Mouse (Mus musculus) liver, embryonic 14.5 days (tissue): ENCODE results near the gene Esrrb. TPM values are rescaled to one million over a fixed set of nuclear protein-coding genes. Genes with fewer than 3 reads are reported as not detected.

ENCODE experiments used
- ATAC-seq: fragments of 200-750 bp; cut with Nextera tagmentation; 2 replicates; pipeline ENCODE4 v1.8.0; 2017; ENCODE audit warnings: moderate number of reproducible peaks, mild to moderate bottlenecking, moderate library complexity; ENCODE audit not compliant: insufficient read depth
- DNase-seq, 3 experiments: peaks; one replicate each; pipeline ENCODE4 v3.0.0-alpha.2; 2012 to 2013; ENCODE audit warnings: low read depth in 3 of 3, low spot score in 3 of 3
- H3K27ac ChIP-seq: fragments of 300-500 bp; sonication (generic); 2 replicates; pipeline ENCODE4 v1.5.1; 2014; ENCODE audit warnings: moderate library complexity, mild to moderate bottlenecking, control low read depth, inconsistent platforms
- H3K27me3 ChIP-seq: fragments of 300-500 bp; sonication (generic); 2 replicates; pipeline ENCODE4 v1.6.1; 2014; ENCODE audit warnings: mild to moderate bottlenecking, low read length, moderate library complexity; ENCODE audit not compliant: control insufficient read depth, insufficient read depth
- H3K36me3 ChIP-seq: fragments of 300-500 bp; sonication (generic); replicated peaks from 2 replicates; pipeline ENCODE4 v1.6.1; 2014; ENCODE audit warnings: low read depth; ENCODE audit not compliant: control insufficient read depth, insufficient read depth
- H3K4me1 ChIP-seq, 2 experiments: fragments of 200-500 bp in 1 of 2; fragments of 300-500 bp in 1 of 2; sonication (generic) in 1 of 2; replicated peaks; 2 replicates each; pipeline ENCODE4 v1.6.1; 2012 to 2014; ENCODE audit warnings: antibody characterized with exemption in 1 of 2, inconsistent platforms in 1 of 2, low read length in 1 of 2; ENCODE audit not compliant: control insufficient read depth in 2 of 2, insufficient read depth in 2 of 2
- H3K4me2 ChIP-seq: fragments of 300-500 bp; sonication (generic); 2 replicates; pipeline ENCODE4 v1.6.1; 2014; ENCODE audit warnings: low read depth, mild to moderate bottlenecking, control low read depth, moderate library complexity
- H3K4me3 ChIP-seq, 2 experiments: fragments of 200-500 bp in 1 of 2; fragments of 300-500 bp in 1 of 2; sonication (generic) in 1 of 2; 2 replicates each; pipeline ENCODE4 v1.5.1; 2012 to 2014; ENCODE audit warnings: low read depth in 2 of 2, low read length in 2 of 2, mild to moderate bottlenecking in 2 of 2, control low read depth in 1 of 2, inconsistent platforms in 1 of 2, moderate library complexity in 1 of 2; ENCODE audit not compliant: insufficient read depth in 1 of 2
- H3K9ac ChIP-seq: fragments of 300-500 bp; sonication (generic); replicated peaks from 2 replicates; pipeline ENCODE4 v1.6.1; 2014; ENCODE audit warnings: mild to moderate bottlenecking, control low read depth, moderate library complexity
- H3K9me3 ChIP-seq: fragments of 300-500 bp; sonication (generic); 2 replicates; pipeline ENCODE4 v1.6.1; 2016; ENCODE audit warnings: low read length, mixed read lengths; ENCODE audit not compliant: control insufficient read depth
- CTCF ChIP-seq: IDR thresholded peaks from 2 replicates; pipeline ENCODE4 v1.5.1; 2016; ENCODE audit warnings: antibody characterized with exemption, low read depth, control low read depth
- EP300 ChIP-seq: IDR thresholded peaks from 2 replicates; pipeline ENCODE4 v1.6.1; 2016; ENCODE audit warnings: antibody characterized with exemption, low read depth
- WGBS: fragments of 180-500 bp; shearing (Covaris S2); extraction: QIAGEN DNeasy Blood & Tissue Kit; methylation state at CpG from one replicate; pipeline ENCODE4 v1.1.7; 2014; ENCODE audit not compliant: insufficient replicate concordance; 5-methylcytosine and 5-hydroxymethylcytosine counted together
- polyA plus RNA-seq, 2 experiments: library from polyadenylated mRNA; depleted of rRNA in 1 of 2; stranded (reverse) in 1 of 2; unstranded in 1 of 2; fragments of >200 nt; fragmentation: Nextera tagmentation in 1 of 2; extraction: Ambion mirVana in 1 of 2; gene quantifications; 2 replicates each; pipeline versions ENCODE4 v1.2.1 to v1.2.3; 2012 to 2014

The Esrrb gene
- polyA plus RNA-seq, 2 experiments = 0.03 to 0.09 TPM

GRCm38 (mm10) chr12:86517721-86518120 is 156.8 kb downstream of the Esrrb start:
- H3K9me3 ChIP-seq = no peaks in the 10 kb centered on the region
- H3K4me1 ChIP-seq = no peaks in the 10 kb centered on the region
- no peak for TF ChIP-seq CTCF
- TF ChIP-seq EP300 = no peak
- H3K9ac ChIP-seq = no peak overlapping the region
- H3K27ac ChIP-seq = no peak overlapping the region
- H3K4me3 ChIP-seq = no peak overlapping the region
- H3K27me3 ChIP-seq = no peaks in the 10 kb centered on the region
- ATAC-seq (no peak), DNase-seq (no peak)
- H3K4me2 ChIP-seq = no peak overlapping the region
- H3K36me3 ChIP-seq = no peaks in the 10 kb centered on the region
- WGBS = 63% methylated on average over 6 of the region's 6 CpGs

DNA sequence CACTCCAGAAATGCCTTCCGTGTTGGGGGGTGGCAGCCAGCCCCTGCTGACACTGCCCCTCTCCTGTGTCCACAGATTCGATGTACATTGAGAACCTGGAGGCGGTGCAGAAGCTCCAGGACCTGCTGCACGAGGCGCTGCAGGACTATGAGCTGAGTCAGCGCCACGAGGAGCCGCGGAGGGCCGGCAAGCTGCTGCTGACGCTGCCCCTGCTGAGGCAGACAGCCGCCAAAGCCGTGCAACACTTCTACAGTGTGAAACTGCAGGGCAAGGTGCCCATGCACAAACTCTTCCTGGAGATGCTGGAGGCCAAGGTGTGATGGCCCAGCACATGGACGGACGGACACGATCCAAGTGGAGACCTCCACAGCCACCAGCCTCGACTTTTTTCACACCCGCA is 157.8 kb downstream of the Esrrb start:
- Histone ChIP-seq H3K4me2 (no peak overlapping the region), H3K27ac (no peak overlapping the region), H3K9ac (no peak overlapping the region), H3K9me3 (no peaks in the 10 kb centered on the region), H3K27me3 (no peaks in the 10 kb centered on the region), H3K36me3 (no peaks in the 10 kb centered on the region), H3K4me3 (no peak overlapping the region), H3K4me1 (no peaks in the 10 kb centered on the region)
- ATAC-seq (no peak), DNase-seq (no peak)
- WGBS = 28% methylated on average over 18 of the region's 18 CpGs
- TF ChIP-seq EP300 (no peak), CTCF (no peak)

DNA sequence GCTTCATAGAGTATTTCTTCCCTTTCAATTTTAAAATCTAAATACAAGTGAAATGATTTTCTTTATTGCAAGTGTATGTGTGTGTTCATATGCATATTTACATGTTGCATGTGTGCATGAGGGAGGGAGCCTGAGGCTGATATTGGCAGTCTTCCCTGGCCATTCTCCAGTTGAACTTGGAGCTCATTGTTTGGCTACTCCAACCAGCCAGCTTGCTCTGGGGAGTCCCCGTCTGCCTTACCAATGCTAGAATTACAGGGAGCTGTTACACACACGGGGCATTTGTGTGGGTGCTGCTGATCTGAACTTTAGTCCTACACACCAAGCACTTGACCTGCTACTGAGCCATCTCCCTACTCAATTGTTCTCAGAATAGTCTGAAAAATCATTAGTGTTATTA is 173.4 kb downstream of the Esrrb start:
- H3K27ac ChIP-seq = no peak overlapping the region
- ATAC-seq = no peak
- H3K27me3 ChIP-seq = no peaks in the 10 kb centered on the region
- WGBS = 50% methylated on average over 2 of the region's 2 CpGs
- H3K36me3 ChIP-seq = no peaks in the 10 kb centered on the region
- TF ChIP-seq CTCF (no peak), EP300 (no peak)
- H3K4me2 ChIP-seq = no peak overlapping the region
- H3K4me1 ChIP-seq = no peaks in the 10 kb centered on the region
- no peaks in the 10 kb centered on the region for H3K9me3 ChIP-seq
- DNase-seq = no peak
- no peak overlapping the region for H3K4me3 ChIP-seq
- H3K9ac ChIP-seq = no peak overlapping the region

DNA sequence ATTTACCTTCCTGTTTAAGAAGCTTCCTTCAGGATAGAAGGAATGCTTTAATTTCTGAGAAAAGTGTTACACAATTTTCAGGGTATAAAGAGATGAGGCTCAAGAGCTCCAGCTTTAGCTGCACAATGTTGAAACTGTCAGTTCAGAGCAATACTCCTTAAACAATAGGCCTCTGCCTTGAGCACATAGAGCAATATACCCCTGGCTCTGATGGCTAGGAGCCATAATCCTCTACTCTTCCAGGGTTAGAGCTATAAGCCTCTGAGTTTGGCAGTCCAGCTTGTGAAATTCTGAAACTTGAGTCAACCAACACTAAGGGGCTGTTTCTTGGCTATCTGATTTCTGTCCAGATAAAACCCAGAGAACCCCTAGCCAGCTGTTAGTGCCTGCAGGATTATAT is 176.9 kb downstream of the Esrrb start:
- no peaks in the 10 kb centered on the region for H3K27me3 ChIP-seq
- no peaks in the 10 kb centered on the region for H3K36me3 ChIP-seq
- H3K4me1 ChIP-seq = no peaks in the 10 kb centered on the region
- H3K9me3 ChIP-seq = no peaks in the 10 kb centered on the region
- no peak overlapping the region for H3K9ac ChIP-seq
- H3K27ac ChIP-seq = no peak overlapping the region
- no peak overlapping the region for H3K4me3 ChIP-seq
- TF ChIP-seq EP300 (no peak), CTCF (no peak)
- no peak for DNase-seq
- no peak overlapping the region for H3K4me2 ChIP-seq
- ATAC-seq = no peak

- no peaks in the 10 kb centered on the region for H3K27me3 ChIP-seq
- no peak overlapping the region for H3K27ac ChIP-seq
- no peak overlapping the region for H3K4me2 ChIP-seq
- no peaks in the 10 kb centered on the region for H3K36me3 ChIP-seq
- ATAC-seq (no peak), DNase-seq (no peak)
- 49% methylated on average over 4 of the region's 4 CpGs for WGBS
- H3K4me1 ChIP-seq = no peaks in the 10 kb centered on the region
- H3K4me3 ChIP-seq = no peak overlapping the region
- H3K9ac ChIP-seq = no peak overlapping the region
- TF ChIP-seq EP300 (no peak), CTCF (no peak)
- H3K9me3 ChIP-seq = no peaks in the 10 kb centered on the region
Observed at GRCm38 (mm10) chr12:86538711-86539110, 177.8 kb downstream of the Esrrb start.

- no peak overlapping the region for H3K27ac ChIP-seq
- H3K27me3 ChIP-seq = no peaks in the 10 kb centered on the region
- ATAC-seq (no peak), DNase-seq (no peak)
- no peaks in the 10 kb centered on the region for H3K36me3 ChIP-seq
- TF ChIP-seq CTCF (no peak), EP300 (no peak)
- H3K9ac ChIP-seq = no peak overlapping the region
- H3K4me3 ChIP-seq = no peak overlapping the region
- WGBS = 52% methylated on average over 4 of the region's 4 CpGs
- H3K9me3 ChIP-seq = no peaks in the 10 kb centered on the region
- no peak overlapping the region for H3K4me2 ChIP-seq
- H3K4me1 ChIP-seq = no peaks in the 10 kb centered on the region
Observed at GRCm38 (mm10) chr12:86539511-86539910, 178.6 kb downstream of the Esrrb start.
